Comparison of ENCODE assay signal across 13 mouse cellular contexts in genomic region chr16:32508506-32509065, GRCm38 (mm10). TPM values are rescaled to one million over a fixed set of nuclear protein-coding genes. Genes with fewer than 3 reads are reported as not detected.
DNase-seq lines count a peak whose midpoint lies in the region; ATAC-seq and TF ChIP-seq lines count a peak whose summit lies in the region.
"Had no signal": no experiment of that assay in that cellular context is flagged by ENCODE, and none has a peak within 500 bp of the region (broad histone marks: within the 10 kb centered on the region; RNA-seq: fewer than 3 reads in every experiment).

No protein-coding gene starts in this region.

- peak overlapping the region; percentile 47 for H3K4me2 ChIP-seq in heart, embryonic 11.5 days
- no peak overlapping the region for H3K4me2 ChIP-seq in limb, embryonic 12.5 days
- H3K4me2 ChIP-seq in stomach, embryonic 14.5 days (replicated peaks; ENCODE audit: low read depth, low read length) = no peak overlapping the region
- H3K4me2 ChIP-seq: hindbrain, embryonic 15.5 days had no signal

- peak overlapping the region; percentile 94 for H3K27ac ChIP-seq in heart, embryonic 11.5 days (ENCODE audit: low read depth, low read length)
- H3K27ac ChIP-seq in spleen, adult 2 months (ENCODE audit: insufficient read depth, low read length) = peak overlapping the region; percentile 45; the same call in 1 of the 2 replicates
- peak overlapping the region; percentile 47; the same call in 1 of the 2 replicates for H3K27ac ChIP-seq in limb, embryonic 12.5 days
- peak overlapping the region; percentile 72; the same call in 1 of the 2 replicates for H3K27ac ChIP-seq in stomach, embryonic 14.5 days (ENCODE audit: low read length)

- no peak overlapping the region for H3K4me3 ChIP-seq in heart, embryonic 11.5 days (ENCODE audit: low read depth, low read length)
- no peak overlapping the region for H3K4me3 ChIP-seq in spleen, adult 2 months (ENCODE audit: extremely low read depth, insufficient read depth, insufficient read length)
- H3K4me3 ChIP-seq in limb, embryonic 12.5 days (replicated peaks) = no peak overlapping the region
- no peak overlapping the region for H3K4me3 ChIP-seq in stomach, embryonic 14.5 days (ENCODE audit: low read depth, low read length)
- H3K4me3 ChIP-seq: hindbrain, embryonic 15.5 days; myocyte had no signal

- no peak for ATAC-seq in heart, embryonic 11.5 days (replicated peaks; ENCODE audit: insufficient number of reproducible peaks, low FRiP score, low TSS enrichment)
- ATAC-seq in limb, embryonic 12.5 days (ENCODE audit: insufficient number of reproducible peaks, insufficient read depth, low FRiP score, low TSS enrichment, low read depth) = no peak
- ATAC-seq in stomach, embryonic 14.5 days (ENCODE audit: insufficient number of reproducible peaks, insufficient read depth, low FRiP score, low read depth) = no peak

- no peak for DNase-seq in heart, adult 9 months (ENCODE audit: low spot score in 2 of 2)
- DNase-seq in spleen, adult 2 months (ENCODE audit: low read depth in 1 of 2, low spot score in 2 of 2) = no peak
- no peak for DNase-seq in spleen, adult 12 weeks (ENCODE audit: low spot score)
- no peak for DNase-seq in ovary, postnatal 36 days (ENCODE audit: low spot score)
- no peak for DNase-seq in cerebellum, adult 9-10 months
- DNase-seq: adrenal gland, adult 8-10 months; right cerebral cortex, adult 18-20 months; thymus, postnatal 14 days had no signal

- TF ChIP-seq POLR2A in spleen, adult 2 months (IDR thresholded peaks at IDR 0.05; ENCODE audit: low read depth, low read length) = no peak

- H3K9ac ChIP-seq in heart, embryonic 11.5 days (ENCODE audit: low read depth, low read length) = peak overlapping the region; percentile 60
- no peak overlapping the region for H3K9ac ChIP-seq in limb, embryonic 12.5 days (replicated peaks)
- no peak overlapping the region for H3K9ac ChIP-seq in stomach, embryonic 14.5 days (replicated peaks; ENCODE audit: low read depth, low read length)
- H3K9ac ChIP-seq: hindbrain, embryonic 15.5 days had no signal

- H3K4me1 ChIP-seq in heart, embryonic 11.5 days (ENCODE audit: control insufficient read depth, insufficient read depth, low read length) = peaks cover 30% of the 10 kb centered on the region
- H3K4me1 ChIP-seq in spleen, adult 2 months (ENCODE audit: control insufficient read depth, insufficient read depth, insufficient read length) = peaks cover 2% of the 10 kb centered on the region; the same call in 1 of the 2 replicates
- peaks cover 37% of the 10 kb centered on the region for H3K4me1 ChIP-seq in limb, embryonic 12.5 days (replicated peaks)
- 0 out of 2 replicates have a peak, but pooled peaks cover 5% of the 10 kb centered on the region for H3K4me1 ChIP-seq in stomach, embryonic 14.5 days (ENCODE audit: control insufficient read depth, insufficient read depth, low read length)

- 29% methylated on average over 3 of the region's 3 CpGs for whole genome bisulfite sequencing in heart, embryonic 11.5 days (ENCODE audit: insufficient replicate concordance)
- 83% methylated on average over 3 of the region's 3 CpGs for WGBS in spleen, adult 2 months
- WGBS in limb, embryonic 12.5 days = 44% methylated on average over 3 of the region's 3 CpGs
- WGBS in stomach, embryonic 14.5 days = 52% methylated on average over 3 of the region's 3 CpGs

- no peaks in the 10 kb centered on the region for H3K9me3 ChIP-seq in heart, embryonic 11.5 days (replicated peaks; ENCODE audit: control insufficient read depth, low read length)
- no peaks in the 10 kb centered on the region for H3K9me3 ChIP-seq in limb, embryonic 12.5 days
- no peaks in the 10 kb centered on the region for H3K9me3 ChIP-seq in stomach, embryonic 14.5 days (ENCODE audit: control insufficient read depth, low read depth, low read length)
- H3K9me3 ChIP-seq: hindbrain, embryonic 15.5 days had no signal

- TF ChIP-seq CTCF in spleen, adult 2 months (IDR thresholded peaks at IDR 0.05; ENCODE audit: extremely low read depth, insufficient read depth, insufficient read length, insufficient replicate concordance) = no peak

- H3K27me3 ChIP-seq in heart, embryonic 11.5 days (ENCODE audit: control insufficient read depth, insufficient read depth, low read length) = peaks cover 4% of the 10 kb centered on the region; the same call in 1 of the 2 replicates
- H3K27me3 ChIP-seq in spleen, adult 2 months (ENCODE audit: control insufficient read depth, insufficient read depth, low read length) = no peaks in the 10 kb centered on the region
- no peaks in the 10 kb centered on the region for H3K27me3 ChIP-seq in limb, embryonic 12.5 days
- H3K27me3 ChIP-seq in stomach, embryonic 14.5 days (ENCODE audit: control insufficient read depth, insufficient read depth, low read length) = no peaks in the 10 kb centered on the region
- H3K27me3 ChIP-seq: hindbrain, embryonic 15.5 days had no signal

- no peaks in the 10 kb centered on the region for H3K36me3 ChIP-seq in heart, embryonic 11.5 days (ENCODE audit: control insufficient read depth, insufficient read depth, low read length)
- H3K36me3 ChIP-seq in spleen, adult 2 months (ENCODE audit: control insufficient read depth, insufficient read depth, low read length) = no peaks in the 10 kb centered on the region
- no peaks in the 10 kb centered on the region for H3K36me3 ChIP-seq in limb, embryonic 12.5 days
- H3K36me3 ChIP-seq in stomach, embryonic 14.5 days (ENCODE audit: control insufficient read depth, insufficient read depth, low read length) = no peaks in the 10 kb centered on the region
- H3K36me3 ChIP-seq: hindbrain, embryonic 15.5 days had no signal

RNA-seq across cellular contexts. Expression of gene Zdhhc19, which starts 12.5 kb away (rescaled TPM):
- polyA plus RNA-seq in heart, embryonic 11.5 days (2014; fragmentation: Nextera tagmentation; extraction: Ambion mirVana) = 0.27 TPM in 1 of 2 replicates, not detected in the other
- polyA plus RNA-seq in spleen, adult 2 months (2012; rRNA removed) = not detected in 2 replicates
- not detected in 2 replicates for polyA plus RNA-seq in limb, embryonic 12.5 days (2016; fragmentation: Nextera tagmentation; extraction: Ambion mirVana)
- polyA plus RNA-seq in stomach, embryonic 14.5 days (2014; fragmentation: Nextera tagmentation; extraction: Ambion mirVana) = not detected in 2 replicates
- polyA plus RNA-seq: myocyte had no signal

RNA-seq across cellular contexts. Expression of gene Slc51a, which starts 20.9 kb away (rescaled TPM):
- polyA plus RNA-seq in heart, embryonic 11.5 days (2014; fragmentation: Nextera tagmentation; extraction: Ambion mirVana) = 3.2 and 3.8 TPM in 2 replicates
- not detected in 2 replicates for polyA plus RNA-seq in spleen, adult 2 months (2012; rRNA removed)
- polyA plus RNA-seq in limb, embryonic 12.5 days (2016; fragmentation: Nextera tagmentation; extraction: Ambion mirVana) = 0.31 and 0.38 TPM in 2 replicates
- polyA plus RNA-seq in stomach, embryonic 14.5 days (2014; fragmentation: Nextera tagmentation; extraction: Ambion mirVana) = 1.9 and 2.7 TPM in 2 replicates
